Mouse (Mus musculus) midbrain, embryonic 12.5 days (tissue): ENCODE data around the gene Haspin. TPM values are rescaled to one million over a fixed set of nuclear protein-coding genes. Genes with fewer than 3 reads are reported as not detected.

Source experiments
- ATAC-seq: fragments of 200-750 bp; cut with Nextera tagmentation; 2 replicates; pipeline ENCODE4 v1.8.0; 2017; ENCODE audit warnings: low read depth, moderate TSS enrichment, moderate library complexity; ENCODE audit not compliant: low FRiP score
- H3K27ac ChIP-seq: fragments of 300-500 bp; sonication (generic); replicated peaks from 2 replicates; pipeline ENCODE4 v1.5.1; 2016; ENCODE audit warnings: mild to moderate bottlenecking
- H3K27me3 ChIP-seq: fragments of 300-500 bp; sonication (generic); 2 replicates; pipeline ENCODE4 v1.6.1; 2016; ENCODE audit warnings: mild to moderate bottlenecking
- H3K36me3 ChIP-seq: fragments of 300-500 bp; sonication (generic); 2 replicates; pipeline ENCODE4 v1.6.1; 2016
- H3K4me1 ChIP-seq: fragments of 300-500 bp; sonication (generic); 2 replicates; pipeline ENCODE4 v1.6.1; 2016
- H3K4me2 ChIP-seq: fragments of 300-500 bp; sonication (generic); replicated peaks from 2 replicates; pipeline ENCODE4 v1.6.1; 2016; ENCODE audit warnings: mild to moderate bottlenecking, moderate library complexity
- H3K4me3 ChIP-seq: fragments of 300-500 bp; sonication (generic); 2 replicates; pipeline ENCODE4 v1.5.1; 2016; ENCODE audit warnings: mild to moderate bottlenecking
- H3K9ac ChIP-seq: fragments of 300-500 bp; sonication (generic); replicated peaks from 2 replicates; pipeline ENCODE4 v1.6.1; 2016; ENCODE audit warnings: mild to moderate bottlenecking, moderate library complexity
- H3K9me3 ChIP-seq: fragments of 300-500 bp; sonication (generic); 2 replicates; pipeline ENCODE4 v1.6.1; 2016; ENCODE audit warnings: mild to moderate bottlenecking
- WGBS: fragments of 180-500 bp; shearing (Covaris S2); methylation state at CpG from one replicate; pipeline ENCODE4 v1.1.7; 2016; 5-methylcytosine and 5-hydroxymethylcytosine counted together
- polyA plus RNA-seq: library from polyadenylated mRNA; unstranded; fragments of >200 nt; fragmentation: Nextera tagmentation; extraction: Ambion mirVana; gene quantifications from 2 replicates; pipeline ENCODE4 v1.2.1, GENCODE M21; 2016

Haspin gene
- 15.5 TPM in 2 replicates for polyA plus RNA-seq

DNA sequence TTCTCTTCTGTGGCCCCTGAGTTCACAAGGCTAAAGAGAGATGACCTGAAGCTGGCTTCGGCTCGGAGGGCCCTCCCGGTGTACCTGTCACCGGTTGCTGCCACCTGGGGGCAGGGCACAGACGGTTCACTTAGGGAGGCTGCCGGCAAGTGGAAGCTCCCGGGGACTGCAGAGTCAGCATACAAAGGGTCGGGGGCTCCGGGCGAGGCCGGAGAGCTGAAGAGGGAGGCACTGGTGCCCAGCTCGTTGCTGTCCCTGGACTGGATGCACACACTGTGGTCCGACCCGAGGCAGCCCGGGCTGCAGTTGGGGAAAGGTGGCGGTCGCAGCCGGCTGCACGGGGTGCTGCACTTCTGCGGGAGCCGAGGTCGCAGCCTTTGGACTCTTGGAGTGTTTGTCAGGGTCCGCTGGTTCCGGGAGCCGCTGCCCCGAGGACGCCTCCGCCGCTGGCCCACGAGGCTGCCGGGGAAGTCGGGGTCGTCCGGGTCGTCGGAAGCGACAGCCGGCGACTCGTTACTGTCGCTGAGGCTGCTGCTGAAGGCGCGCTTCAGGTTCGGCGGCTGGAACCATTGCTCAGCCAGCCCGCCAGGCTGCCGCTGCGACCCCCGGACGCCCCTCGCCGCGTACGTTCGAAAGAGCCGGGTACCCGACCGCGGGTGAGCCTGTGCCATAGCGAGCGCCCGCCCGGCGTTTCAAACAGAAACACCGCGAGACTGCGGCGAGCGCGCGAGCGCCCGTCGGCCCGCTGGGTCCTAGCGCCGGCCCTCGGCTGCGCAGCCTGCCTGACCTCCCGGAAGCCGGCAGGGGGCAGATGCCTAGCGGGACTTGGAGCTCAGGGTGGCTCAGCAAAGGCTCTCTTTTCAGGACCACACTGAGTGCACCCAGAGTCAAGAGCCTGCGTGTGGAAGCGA lies at the start of gene Haspin:
TSS of gene Haspin (minus strand) at position 704 of the 911 bp plus-strand sequence.
- Histone ChIP-seq H3K9ac (peak within 1 kb of the TSS; percentile 80), H3K4me3 (peak within 1 kb of the TSS; percentile 78), H3K9me3 (no peaks in the 10 kb centered on the region), H3K36me3 (peaks cover 18% of the 10 kb centered on the region), H3K4me1 (peaks cover 23% of the 10 kb centered on the region), H3K27me3 (no peaks in the 10 kb centered on the region), H3K4me2 (peak within 1 kb of the TSS; percentile 79), H3K27ac (0 out of 2 replicates have a peak within 1 kb of the TSS, but pooled peaks have one; percentile 15)
- WGBS = under 1% methylated on average over 80 of the region's 84 CpGs
- peak; percentile 95 for ATAC-seq

DNA sequence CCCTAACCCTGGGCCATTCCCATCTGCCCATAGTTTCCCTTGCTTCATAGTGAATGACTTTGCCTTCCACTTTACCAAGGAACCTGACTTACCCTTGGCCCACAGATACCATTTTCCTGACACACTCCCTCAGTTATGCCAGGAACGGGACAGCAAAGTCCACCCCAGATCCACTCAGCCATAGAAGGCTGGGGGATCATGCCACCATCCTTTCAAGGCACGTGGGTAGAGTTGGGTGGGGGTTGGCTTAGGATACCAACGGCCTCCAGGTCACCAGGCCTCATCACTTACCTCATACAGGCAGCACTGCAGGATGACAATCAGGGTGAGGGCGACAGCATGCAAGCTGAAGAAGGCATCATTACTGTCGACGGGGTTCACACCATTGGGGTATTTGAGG lies 49.1 kb upstream of the Haspin start:
- no peak overlapping the region for H3K9ac ChIP-seq
- no peak for ATAC-seq
- no peak overlapping the region for H3K4me2 ChIP-seq
- H3K27ac ChIP-seq = no peak overlapping the region
- WGBS = 88% methylated on average over 6 of the region's 6 CpGs
- H3K9me3 ChIP-seq = no peaks in the 10 kb centered on the region
- H3K36me3 ChIP-seq = peaks cover 72% of the 10 kb centered on the region
- H3K4me1 ChIP-seq = no peaks in the 10 kb centered on the region
- H3K27me3 ChIP-seq = no peaks in the 10 kb centered on the region
- no peak overlapping the region for H3K4me3 ChIP-seq

DNA sequence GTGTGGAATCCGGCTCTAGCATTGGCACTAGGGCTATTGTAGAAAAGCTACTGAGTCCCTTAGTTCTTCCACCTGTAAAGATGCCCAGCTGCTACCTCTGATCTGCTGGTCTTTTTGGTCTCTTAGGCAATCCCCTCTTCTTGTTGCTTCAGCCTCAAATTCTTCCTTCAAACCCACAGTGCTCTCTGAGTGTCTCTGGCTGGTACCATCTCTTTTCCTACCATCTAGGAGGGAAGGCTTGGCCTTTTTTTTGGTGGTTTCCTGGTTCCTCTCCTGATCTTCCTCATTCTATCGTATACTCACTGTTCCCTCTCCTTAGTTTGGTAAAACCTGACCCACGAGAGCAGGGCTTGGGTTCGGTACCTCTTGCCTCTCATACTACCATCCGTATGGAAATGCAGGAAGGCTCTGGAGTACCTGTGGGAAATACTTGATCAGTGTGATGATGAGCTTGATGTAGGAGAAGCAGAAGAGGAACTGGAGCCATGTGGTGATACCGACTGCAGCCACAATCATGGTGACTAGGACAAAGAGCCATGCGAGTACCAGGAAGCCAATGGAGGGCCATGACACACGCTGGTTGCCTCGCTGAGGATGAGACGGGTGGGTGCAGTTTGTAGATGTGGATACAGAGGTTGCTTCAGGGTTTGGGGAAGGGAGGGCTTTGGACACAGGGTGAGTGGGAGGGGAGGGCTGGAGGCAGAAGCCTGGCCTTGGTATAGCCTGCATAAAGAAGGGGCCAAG lies 48.0 kb upstream of the Haspin start:
- Histone ChIP-seq H3K36me3 (peaks cover 70% of the 10 kb centered on the region), H3K4me3 (no peak overlapping the region), H3K4me2 (no peak overlapping the region), H3K27me3 (no peaks in the 10 kb centered on the region), H3K27ac (no peak overlapping the region), H3K9me3 (no peaks in the 10 kb centered on the region), H3K4me1 (no peaks in the 10 kb centered on the region), H3K9ac (no peak overlapping the region)
- no peak for ATAC-seq
- 91% methylated on average over 10 of the region's 10 CpGs for WGBS

DNA sequence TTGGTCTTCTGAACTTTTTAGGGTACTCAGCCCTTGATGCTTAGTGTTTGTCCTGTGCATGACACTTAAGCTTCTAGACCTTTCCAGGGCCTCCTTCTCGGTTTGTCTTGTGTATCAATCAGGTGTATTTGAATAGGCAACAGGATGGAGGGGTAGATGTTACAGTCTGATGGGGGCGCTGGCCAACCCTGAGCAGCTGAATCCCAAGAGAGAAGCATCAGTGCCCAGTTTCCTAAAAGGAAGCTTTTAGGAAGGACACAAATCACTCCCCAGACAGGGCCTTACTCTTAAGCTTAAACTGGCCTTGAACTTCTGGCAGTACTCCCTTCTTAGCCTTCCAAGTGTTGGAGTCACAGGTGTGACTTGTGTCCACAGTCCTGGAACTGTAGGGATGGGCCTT lies 39.8 kb upstream of the Haspin start:
- 0% methylated on average over 2 of the region's 2 CpGs for WGBS
- H3K9me3 ChIP-seq = no peaks in the 10 kb centered on the region

DNA sequence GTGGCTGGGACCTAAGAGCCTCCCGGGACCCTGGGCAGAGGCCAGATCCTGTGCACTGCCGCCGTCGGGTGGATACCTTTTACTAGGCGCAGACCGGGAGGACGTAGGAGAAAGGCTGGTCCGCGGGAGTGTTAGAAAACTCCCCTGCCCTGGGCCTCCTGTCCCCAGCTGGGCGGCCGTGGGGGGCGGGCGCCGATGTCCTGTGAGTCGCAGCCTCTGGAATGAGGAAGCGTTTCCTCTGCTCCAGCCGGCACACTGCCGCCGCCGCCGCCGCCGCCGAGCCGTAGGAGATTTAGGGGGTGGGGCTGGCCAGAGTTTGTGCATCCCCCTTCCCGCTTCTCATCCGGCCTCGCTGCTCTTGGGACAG lies 39.4 kb upstream of the Haspin start:
- WGBS = under 1% methylated on average over 28 of the region's 28 CpGs
- ATAC-seq = no peak; the same call in 1 of the 2 replicates

More for the DNA sequence above, 39.8 kb upstream of the Haspin start:
- H3K4me3 ChIP-seq = peak overlapping the region; percentile 93
- H3K27ac ChIP-seq = peak overlapping the region; percentile 86
- peak overlapping the region; percentile 69 for H3K4me2 ChIP-seq
- H3K36me3 ChIP-seq = 0 out of 2 replicates have a peak, but pooled peaks cover 17% of the 10 kb centered on the region
- H3K9ac ChIP-seq = peak overlapping the region; percentile 82
- no peak for ATAC-seq
- no peaks in the 10 kb centered on the region for H3K27me3 ChIP-seq
- peaks cover 32% of the 10 kb centered on the region for H3K4me1 ChIP-seq

DNA sequence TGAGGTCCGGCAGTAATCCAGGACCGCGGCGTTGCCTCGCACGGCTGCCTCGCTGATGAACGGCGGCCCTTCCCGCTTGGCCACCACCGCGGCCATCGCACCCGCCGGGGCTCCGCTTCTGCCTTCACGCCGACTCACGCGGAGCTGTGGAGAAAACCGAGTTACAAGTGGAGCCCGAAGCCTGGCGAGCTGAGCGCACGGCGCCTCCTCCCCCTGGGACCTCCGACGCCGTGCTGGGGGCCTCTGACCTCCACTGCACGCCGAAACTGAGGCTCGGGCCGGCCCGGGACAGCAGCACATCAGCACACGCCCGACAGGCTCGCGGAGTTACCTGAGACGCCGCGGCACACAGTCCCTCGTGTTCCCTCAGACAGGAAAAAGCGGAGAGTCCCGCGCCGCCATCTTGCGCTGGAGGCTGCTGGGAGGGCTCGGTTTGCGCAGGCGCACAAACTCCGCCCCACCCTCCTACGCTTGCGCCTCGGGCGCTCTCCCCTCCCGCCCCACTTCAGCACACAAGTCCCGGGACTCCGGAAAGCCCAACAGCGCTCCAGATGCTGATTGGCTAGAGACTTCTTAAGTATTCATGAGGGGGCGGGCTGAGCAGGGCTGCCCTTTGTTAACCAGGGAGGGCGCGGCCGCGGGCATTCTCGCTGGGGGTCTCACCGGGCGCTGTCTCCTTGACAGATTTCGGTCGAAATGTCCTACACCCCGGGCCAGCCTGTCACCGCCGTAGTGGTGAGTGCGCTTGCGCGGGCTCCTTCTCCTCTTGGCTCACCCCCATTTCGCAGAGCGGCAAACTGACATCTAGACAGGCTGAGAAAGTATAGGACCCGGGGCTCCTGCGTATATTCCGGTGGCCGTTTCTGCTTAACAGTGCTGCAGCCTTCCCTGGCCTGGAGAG lies 38.8 kb upstream of the Haspin start, which contains the start of the genes Emc6 and Tax1bp3:
TSS of gene Emc6 (minus strand) at position 430 of the 901 bp plus-strand sequence.
TSS of gene Tax1bp3 (plus strand) at position 476 of the 901 bp plus-strand sequence.
- peak within 1 kb of the TSS; percentile 70 for H3K4me2 ChIP-seq
- peaks cover 27% of the 10 kb centered on the region for H3K36me3 ChIP-seq
- H3K4me1 ChIP-seq = peaks cover 32% of the 10 kb centered on the region
- H3K4me3 ChIP-seq = peak within 1 kb of the TSS; percentile 93
- peak within 1 kb of the TSS; percentile 86 for H3K27ac ChIP-seq
- no peaks in the 10 kb centered on the region for H3K9me3 ChIP-seq
- ATAC-seq = peak; percentile 98
- H3K27me3 ChIP-seq = no peaks in the 10 kb centered on the region
- H3K9ac ChIP-seq = peak within 1 kb of the TSS; percentile 84
- under 1% methylated on average over 81 of the region's 81 CpGs for WGBS

More for the DNA sequence above, 39.4 kb upstream of the Haspin start:
- H3K9ac ChIP-seq = peak overlapping the region; percentile 82
- no peaks in the 10 kb centered on the region for H3K9me3 ChIP-seq
- H3K4me2 ChIP-seq = peak overlapping the region; percentile 69
- H3K36me3 ChIP-seq = peaks cover 21% of the 10 kb centered on the region; the same call in 1 of the 2 replicates
- H3K27ac ChIP-seq = peak overlapping the region; percentile 86
- no peaks in the 10 kb centered on the region for H3K27me3 ChIP-seq
- peaks cover 32% of the 10 kb centered on the region for H3K4me1 ChIP-seq
- peak overlapping the region; percentile 93 for H3K4me3 ChIP-seq

DNA sequence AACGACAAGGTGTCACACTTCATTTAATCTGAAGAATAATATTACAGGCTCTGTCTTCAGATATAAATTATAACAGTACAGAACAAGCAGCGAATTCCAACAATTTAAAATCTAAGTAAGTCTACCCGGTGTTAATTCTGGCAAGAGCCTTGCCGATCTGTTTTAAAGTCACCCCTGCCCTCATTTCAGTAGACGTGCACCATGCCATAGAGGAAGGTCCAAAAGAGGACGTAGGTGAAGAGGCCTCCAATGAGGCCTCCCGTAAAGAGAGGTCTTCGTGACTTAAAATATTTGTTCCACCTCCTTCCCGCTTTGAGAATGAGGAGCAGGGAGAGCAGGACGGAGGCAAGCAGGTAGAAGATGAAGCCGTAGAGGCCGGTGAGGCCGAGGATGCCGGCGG lies 38.1 kb upstream of the Haspin start:
- peaks cover 32% of the 10 kb centered on the region for H3K4me1 ChIP-seq
- under 1% methylated on average over 15 of the region's 15 CpGs for WGBS
- peaks cover 34% of the 10 kb centered on the region for H3K36me3 ChIP-seq
- no peak for ATAC-seq
- H3K27ac ChIP-seq = peak overlapping the region; percentile 82
- H3K27me3 ChIP-seq = no peaks in the 10 kb centered on the region
- H3K4me2 ChIP-seq = peak overlapping the region; percentile 70
- H3K4me3 ChIP-seq = peak overlapping the region; percentile 93
- no peaks in the 10 kb centered on the region for H3K9me3 ChIP-seq
- H3K9ac ChIP-seq = peak overlapping the region; percentile 84

DNA sequence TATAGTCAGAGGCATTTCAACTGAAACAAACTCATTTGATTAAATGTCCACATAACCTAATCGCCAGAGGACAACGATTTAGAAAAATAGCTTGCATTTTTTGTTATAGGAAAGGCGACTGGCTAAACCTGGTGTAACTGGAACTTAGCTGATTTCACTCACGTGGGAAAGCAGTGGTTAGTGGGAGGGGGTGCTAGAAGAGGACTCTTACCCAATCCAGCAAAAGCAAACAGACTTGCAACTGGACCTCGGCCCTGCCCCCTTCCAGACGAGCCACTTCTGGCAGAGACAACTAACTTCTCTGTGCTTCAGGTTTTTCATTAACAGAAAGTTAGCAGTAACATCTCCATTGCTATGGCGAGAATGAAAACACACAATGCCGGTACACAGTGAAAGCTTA lies 37.5 kb upstream of the Haspin start:
- Histone ChIP-seq H3K4me3 (peak overlapping the region; percentile 93), H3K36me3 (peaks cover 33% of the 10 kb centered on the region), H3K27me3 (no peaks in the 10 kb centered on the region), H3K9me3 (no peaks in the 10 kb centered on the region), H3K4me2 (peak overlapping the region; percentile 70), H3K27ac (no peak overlapping the region), H3K9ac (peak overlapping the region; percentile 84), H3K4me1 (peaks cover 32% of the 10 kb centered on the region)
- 52% methylated on average over 8 of the region's 8 CpGs for WGBS
- ATAC-seq = no peak

DNA sequence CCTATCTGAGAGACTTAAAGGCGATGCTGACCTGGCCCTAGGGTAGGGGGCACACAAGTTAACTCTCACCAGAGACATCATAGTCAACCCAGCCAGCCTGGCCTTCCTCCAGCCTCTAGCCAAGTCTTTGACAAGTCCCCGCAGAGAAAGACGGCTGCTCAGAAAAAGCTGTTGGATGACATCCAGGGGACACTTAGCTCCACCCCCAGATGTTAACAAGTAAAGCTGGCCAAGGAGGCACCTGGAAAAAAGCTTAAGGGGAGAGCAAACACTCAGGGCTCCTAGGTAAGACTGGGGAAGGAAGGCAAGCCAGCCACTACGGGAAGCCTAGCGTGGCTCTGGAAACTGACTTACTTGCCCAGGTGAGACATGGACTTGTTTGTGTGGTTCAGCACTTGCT lies 34.1 kb upstream of the Haspin start:
- peaks cover 30% of the 10 kb centered on the region for H3K36me3 ChIP-seq
- H3K9me3 ChIP-seq = no peaks in the 10 kb centered on the region
- peaks cover 14% of the 10 kb centered on the region for H3K4me1 ChIP-seq
- 75% methylated on average over 5 of the region's 5 CpGs for WGBS
- no peak for ATAC-seq
- no peaks in the 10 kb centered on the region for H3K27me3 ChIP-seq
- no peak overlapping the region for H3K4me2 ChIP-seq
- H3K4me3 ChIP-seq = no peak overlapping the region
- H3K27ac ChIP-seq = no peak overlapping the region
- H3K9ac ChIP-seq = no peak overlapping the region

DNA sequence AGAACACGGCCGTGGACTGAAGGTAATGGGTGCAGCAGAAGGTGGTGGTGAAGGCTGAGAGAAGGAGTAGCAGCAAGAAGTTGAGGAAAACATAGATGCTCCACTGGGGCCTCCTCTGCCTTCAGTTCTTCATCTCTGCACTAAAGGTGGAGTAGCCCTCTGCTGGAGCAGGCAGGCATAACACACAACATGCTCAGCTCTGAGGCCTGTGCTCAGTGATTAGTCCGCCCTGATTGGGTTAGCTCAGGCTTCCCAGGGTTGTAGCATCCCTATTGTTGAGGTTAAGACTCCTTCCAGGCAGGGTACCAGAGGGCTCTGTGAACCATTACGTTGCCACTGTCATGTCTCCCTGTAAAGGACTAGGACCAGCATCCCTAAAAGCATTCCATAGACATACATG lies 31.1 kb upstream of the Haspin start:
- Histone ChIP-seq H3K9me3 (no peaks in the 10 kb centered on the region), H3K4me1 (no peaks in the 10 kb centered on the region), H3K9ac (no peak overlapping the region), H3K27me3 (no peaks in the 10 kb centered on the region), H3K27ac (no peak overlapping the region), H3K4me2 (no peak overlapping the region), H3K4me3 (no peak overlapping the region), H3K36me3 (peaks cover 26% of the 10 kb centered on the region)
- ATAC-seq = peak; percentile 62; the same call in 1 of the 2 replicates
- 40% methylated on average over 4 of the region's 4 CpGs for WGBS

DNA sequence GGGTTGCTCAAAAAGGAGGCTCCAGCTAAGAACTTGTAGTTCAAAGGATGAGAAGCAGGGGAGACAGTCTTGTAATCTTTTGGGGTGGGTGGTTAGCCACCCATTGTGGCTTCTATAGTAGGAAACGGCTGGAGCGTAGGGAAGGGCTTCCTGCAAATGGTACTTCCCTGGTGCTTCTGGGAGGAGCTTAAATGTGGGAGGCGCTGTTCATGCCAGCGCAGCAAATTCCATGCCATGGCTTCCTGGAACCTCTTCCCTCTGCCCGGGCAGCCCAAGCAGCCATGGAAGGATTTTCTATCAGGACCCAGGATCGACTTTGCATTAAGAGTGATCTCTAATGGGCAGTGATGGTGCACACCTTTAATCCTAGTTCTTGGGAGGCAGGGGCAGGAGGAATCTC lies 30.5 kb upstream of the Haspin start:
- 78% methylated on average over 6 of the region's 6 CpGs for WGBS
- H3K9me3 ChIP-seq = no peaks in the 10 kb centered on the region
- H3K4me3 ChIP-seq = no peak overlapping the region
- no peak overlapping the region for H3K4me2 ChIP-seq
- no peaks in the 10 kb centered on the region for H3K4me1 ChIP-seq
- no peaks in the 10 kb centered on the region for H3K27me3 ChIP-seq
- H3K9ac ChIP-seq = no peak overlapping the region
- ATAC-seq = no peak
- H3K27ac ChIP-seq = no peak overlapping the region
- peaks cover 22% of the 10 kb centered on the region for H3K36me3 ChIP-seq
